Mouse (Mus musculus): Measurements from ENCODE around the gene Hsd3b7. TPM values are rescaled to one million over a fixed set of nuclear protein-coding genes. Genes with fewer than 3 reads are reported as not detected.

Gene Hsd3b7
- polyA plus RNA-seq (2016; fragmentation: Nextera tagmentation; extraction: Ambion mirVana), result 5.0 and 7.2 TPM in 2 replicates

GRCm38 (mm10) chr7:127800435-127801009 is at the start of gene Hsd3b7:
Gene Hsd3b7, plus strand, starts transcription at chr7:127800604.
- WGBS, result 27% methylated on average over 6 of the region's 6 CpGs
- DNase-seq (ENCODE audit: low spot score), result peak; percentile 90
- no peaks in the 10 kb centered on the region for H3K9me3 ChIP-seq (replicated peaks)
- no peak within 1 kb of the TSS for H3K27ac ChIP-seq (replicated peaks)
- 0 out of 2 replicates have a peak within 1 kb of the TSS, but pooled peaks have one; percentile 23 for H3K4me3 ChIP-seq
- H3K4me1 ChIP-seq, result peaks cover 8% of the 10 kb centered on the region
- H3K27me3 ChIP-seq (ENCODE audit: low read depth, poor library complexity, severe bottlenecking), result no peaks in the 10 kb centered on the region
- H3K36me3 ChIP-seq, result peaks cover 83% of the 10 kb centered on the region

- Histone ChIP-seq H3K9me3 (replicated peaks) (no peaks in the 10 kb centered on the region), H3K27me3 (ENCODE audit: low read depth, poor library complexity, severe bottlenecking) (no peaks in the 10 kb centered on the region), H3K27ac (replicated peaks) (no peak overlapping the region), H3K36me3 (peaks cover 90% of the 10 kb centered on the region), H3K4me3 (no peak overlapping the region), H3K4me1 (peaks cover 29% of the 10 kb centered on the region)
- WGBS, result 96% methylated on average over 5 of the region's 5 CpGs
- DNase-seq (ENCODE audit: low spot score), result no peak
These were observed 48.8 kb upstream of the Hsd3b7 start for GRCm38 (mm10) chr7:127751619-127752018.

DNA sequence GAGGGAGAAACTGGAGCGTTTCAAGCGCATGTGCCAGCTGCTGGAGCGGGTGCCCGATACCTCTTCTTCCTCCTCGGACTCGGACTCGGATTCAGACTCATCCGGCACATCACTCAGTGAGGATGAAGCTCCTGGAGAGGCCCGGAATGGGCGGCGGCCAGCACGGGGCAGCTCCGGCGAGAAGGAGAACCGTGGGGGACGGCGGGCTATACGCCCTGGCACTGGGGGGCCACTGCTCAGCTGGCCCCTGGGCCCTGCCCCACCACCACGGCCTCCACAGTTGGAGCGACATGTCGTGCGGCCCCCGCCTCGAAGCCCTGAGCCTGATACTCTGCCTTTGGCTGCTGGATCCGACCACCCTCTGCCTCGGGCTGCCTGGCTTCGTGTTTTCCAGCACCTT is 48.3 kb upstream of the Hsd3b7 start:
- Histone ChIP-seq H3K4me1 (peaks cover 26% of the 10 kb centered on the region), H3K9me3 (replicated peaks) (no peaks in the 10 kb centered on the region), H3K27ac (replicated peaks) (no peak overlapping the region), H3K27me3 (ENCODE audit: low read depth, poor library complexity, severe bottlenecking) (no peaks in the 10 kb centered on the region), H3K36me3 (peaks cover 94% of the 10 kb centered on the region), H3K4me3 (no peak overlapping the region)
- WGBS, result 93% methylated on average over 27 of the region's 27 CpGs
- no peak for DNase-seq (ENCODE audit: low spot score)

DNA sequence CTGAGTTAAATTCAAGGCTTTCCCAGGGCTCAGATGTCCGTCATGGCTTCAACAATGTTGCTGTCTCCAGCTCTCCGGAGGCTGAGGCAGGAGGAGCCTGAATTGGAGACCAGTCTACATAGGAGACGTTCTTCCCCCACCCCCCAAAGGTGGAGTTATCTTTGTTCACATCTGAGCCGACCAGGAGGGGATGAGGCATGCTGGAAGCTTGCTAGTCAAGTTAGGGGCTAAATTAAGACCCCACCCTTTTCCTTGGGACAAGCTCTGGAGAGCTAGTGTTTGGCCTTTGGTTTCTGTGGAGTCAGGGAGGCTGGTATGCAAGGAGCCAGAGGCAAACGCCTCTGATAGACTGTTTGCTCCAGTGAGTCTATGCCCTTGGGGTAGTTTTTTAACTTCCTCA is 47.2 kb upstream of the Hsd3b7 start:
- no peak overlapping the region for H3K27ac ChIP-seq (replicated peaks)
- peaks cover 100% of the 10 kb centered on the region for H3K36me3 ChIP-seq
- H3K9me3 ChIP-seq (replicated peaks), result no peaks in the 10 kb centered on the region
- H3K27me3 ChIP-seq (ENCODE audit: low read depth, poor library complexity, severe bottlenecking), result no peaks in the 10 kb centered on the region
- peaks cover 16% of the 10 kb centered on the region for H3K4me1 ChIP-seq
- WGBS, result 86% methylated on average over 5 of the region's 5 CpGs
- no peak for DNase-seq (ENCODE audit: low spot score)
- H3K4me3 ChIP-seq, result no peak overlapping the region

DNA sequence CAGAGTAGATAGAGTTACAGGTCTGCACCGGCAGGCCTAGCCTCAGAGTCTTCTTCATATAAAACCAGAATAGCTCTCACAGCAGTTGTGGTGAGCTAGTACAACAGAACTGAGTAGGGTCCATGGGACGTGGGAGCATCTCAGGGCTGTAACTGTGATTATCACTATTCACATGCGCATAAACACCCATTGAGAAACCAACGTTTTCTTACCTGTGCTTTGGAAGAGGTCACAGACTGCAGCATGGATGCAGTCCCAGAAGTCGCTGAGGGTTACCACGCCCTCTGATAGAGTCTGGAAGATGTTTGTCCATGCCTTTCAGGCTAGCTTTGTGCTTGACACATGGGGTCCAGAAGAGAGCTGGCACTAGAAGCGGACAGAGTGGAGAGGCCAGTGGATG is 46.7 kb upstream of the Hsd3b7 start:
- Histone ChIP-seq H3K4me1 (peaks cover 13% of the 10 kb centered on the region), H3K27me3 (ENCODE audit: low read depth, poor library complexity, severe bottlenecking) (no peaks in the 10 kb centered on the region), H3K27ac (replicated peaks) (no peak overlapping the region), H3K4me3 (no peak overlapping the region), H3K9me3 (replicated peaks) (no peaks in the 10 kb centered on the region), H3K36me3 (peaks cover 100% of the 10 kb centered on the region)
- 95% methylated on average over 7 of the region's 7 CpGs for WGBS
- no peak for DNase-seq (ENCODE audit: low spot score)

- Histone ChIP-seq H3K27ac (replicated peaks) (no peak overlapping the region), H3K4me3 (no peak overlapping the region), H3K36me3 (peaks cover 98% of the 10 kb centered on the region), H3K4me1 (peaks cover 8% of the 10 kb centered on the region; the same call in 1 of the 2 replicates), H3K9me3 (replicated peaks) (no peaks in the 10 kb centered on the region), H3K27me3 (ENCODE audit: low read depth, poor library complexity, severe bottlenecking) (no peaks in the 10 kb centered on the region)
- 69% methylated on average over 6 of the region's 6 CpGs for WGBS
- no peak for DNase-seq (ENCODE audit: low spot score)
These were observed 40.7 kb upstream of the Hsd3b7 start for GRCm38 (mm10) chr7:127759716-127760115.

GRCm38 (mm10) chr7:127760478-127760877 is 39.9 kb upstream of the Hsd3b7 start:
- peaks cover 98% of the 10 kb centered on the region for H3K36me3 ChIP-seq
- no peaks in the 10 kb centered on the region for H3K27me3 ChIP-seq (ENCODE audit: low read depth, poor library complexity, severe bottlenecking)
- no peak for DNase-seq (ENCODE audit: low spot score)
- no peak overlapping the region for H3K4me3 ChIP-seq
- no peak overlapping the region for H3K27ac ChIP-seq (replicated peaks)
- H3K9me3 ChIP-seq (replicated peaks), result no peaks in the 10 kb centered on the region
- H3K4me1 ChIP-seq, result peaks cover 8% of the 10 kb centered on the region; the same call in 1 of the 2 replicates
- 96% methylated on average over 3 of the region's 3 CpGs for WGBS

GRCm38 (mm10) chr7:127761026-127761425 is 39.4 kb upstream of the Hsd3b7 start:
- no peaks in the 10 kb centered on the region for H3K9me3 ChIP-seq (replicated peaks)
- H3K4me1 ChIP-seq, result peaks cover 8% of the 10 kb centered on the region; the same call in 1 of the 2 replicates
- no peaks in the 10 kb centered on the region for H3K27me3 ChIP-seq (ENCODE audit: low read depth, poor library complexity, severe bottlenecking)
- WGBS, result 50% methylated on average over 7 of the region's 7 CpGs
- H3K27ac ChIP-seq (replicated peaks), result no peak overlapping the region
- peak; percentile 68 for DNase-seq (ENCODE audit: low spot score)
- no peak overlapping the region for H3K4me3 ChIP-seq
- peaks cover 98% of the 10 kb centered on the region for H3K36me3 ChIP-seq

- H3K27ac ChIP-seq (replicated peaks), result no peak overlapping the region
- no peak for DNase-seq (ENCODE audit: low spot score)
- H3K9me3 ChIP-seq (replicated peaks), result no peaks in the 10 kb centered on the region
- peaks cover 98% of the 10 kb centered on the region for H3K36me3 ChIP-seq
- WGBS, result 91% methylated on average over 4 of the region's 4 CpGs
- no peak overlapping the region for H3K4me3 ChIP-seq
- H3K4me1 ChIP-seq, result peaks cover 11% of the 10 kb centered on the region
- H3K27me3 ChIP-seq (ENCODE audit: low read depth, poor library complexity, severe bottlenecking), result no peaks in the 10 kb centered on the region
These were observed 36.8 kb upstream of the Hsd3b7 start for GRCm38 (mm10) chr7:127763642-127764041.

- no peak overlapping the region for H3K27ac ChIP-seq (replicated peaks)
- DNase-seq (ENCODE audit: low spot score), result no peak
- 94% methylated on average over 2 of the region's 2 CpGs for WGBS
- no peak overlapping the region for H3K4me3 ChIP-seq
- H3K4me1 ChIP-seq, result peaks cover 32% of the 10 kb centered on the region
- H3K27me3 ChIP-seq (ENCODE audit: low read depth, poor library complexity, severe bottlenecking), result no peaks in the 10 kb centered on the region
- H3K9me3 ChIP-seq (replicated peaks), result no peaks in the 10 kb centered on the region
- peaks cover 77% of the 10 kb centered on the region for H3K36me3 ChIP-seq
These were observed 34.6 kb upstream of the Hsd3b7 start for GRCm38 (mm10) chr7:127765756-127766155.

DNA sequence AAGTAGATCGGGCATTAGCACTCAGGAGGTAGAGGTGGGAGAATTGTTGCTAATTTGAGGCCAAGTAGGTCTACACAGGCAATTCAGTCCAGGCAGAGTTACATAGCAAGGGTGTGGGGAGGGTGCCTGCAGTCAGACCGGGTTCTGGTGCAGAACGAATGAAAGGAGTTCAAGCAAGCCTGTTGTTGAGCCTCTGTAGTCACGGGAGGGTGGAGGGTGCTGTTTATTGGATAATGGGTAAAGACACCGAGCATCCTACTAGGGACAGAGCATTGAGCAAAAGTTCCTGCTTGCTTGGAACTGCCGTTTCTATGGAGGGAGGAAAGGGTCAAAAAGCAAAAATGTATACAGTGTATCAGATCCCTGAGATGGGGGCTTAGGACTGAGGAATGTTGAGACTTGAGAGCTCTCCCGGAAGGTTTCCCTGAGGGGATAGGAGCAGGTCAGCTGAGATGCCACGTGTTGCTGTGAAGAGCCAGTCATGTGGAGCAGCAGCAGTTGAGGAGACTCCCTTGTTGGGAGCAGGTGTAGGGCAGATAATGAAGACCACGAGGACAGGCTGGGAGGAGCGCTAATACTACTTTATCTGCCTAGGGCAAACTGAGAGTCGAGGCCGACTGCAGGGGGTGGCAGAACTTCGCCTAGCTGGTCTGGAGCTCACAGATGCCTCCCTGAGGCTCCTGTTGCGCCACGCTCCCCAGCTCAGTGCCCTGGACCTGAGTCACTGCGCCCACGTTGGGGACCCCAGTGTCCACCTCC is 33.4 kb upstream of the Hsd3b7 start:
- DNase-seq (ENCODE audit: low spot score), result no peak
- Histone ChIP-seq H3K36me3 (peaks cover 64% of the 10 kb centered on the region), H3K27me3 (ENCODE audit: low read depth, poor library complexity, severe bottlenecking) (no peaks in the 10 kb centered on the region), H3K9me3 (replicated peaks) (no peaks in the 10 kb centered on the region), H3K4me3 (no peak overlapping the region), H3K27ac (replicated peaks) (no peak overlapping the region), H3K4me1 (peaks cover 39% of the 10 kb centered on the region)
- 86% methylated on average over 17 of the region's 17 CpGs for WGBS

- H3K9me3 ChIP-seq (replicated peaks), result no peaks in the 10 kb centered on the region
- H3K4me3 ChIP-seq, result 0 out of 2 replicates have a peak overlapping the region, but pooled peaks have one; percentile 5
- WGBS, result 93% methylated on average over 19 of the region's 19 CpGs
- H3K27me3 ChIP-seq (ENCODE audit: low read depth, poor library complexity, severe bottlenecking), result no peaks in the 10 kb centered on the region
- no peak for DNase-seq (ENCODE audit: low spot score)
- H3K4me1 ChIP-seq, result peaks cover 39% of the 10 kb centered on the region
- H3K27ac ChIP-seq (replicated peaks), result peak overlapping the region; percentile 68; the same call in 1 of the 2 replicates
- H3K36me3 ChIP-seq, result peaks cover 56% of the 10 kb centered on the region
These were observed 32.6 kb upstream of the Hsd3b7 start for GRCm38 (mm10) chr7:127767671-127768345.
